Mouse (Mus musculus) macrophage (primary cell): ENCODE measurements around the gene Dis3l2. TPM values are rescaled to one million over a fixed set of nuclear protein-coding genes. Genes with fewer than 3 reads are reported as not detected.

Source experiments
- H3K27ac ChIP-seq: fragments of 350-480 bp; formaldehyde crosslinking; 2 replicates; pipeline ENCODE4 v1.9.0; 2021
- H3K36me3 ChIP-seq: fragments of 350-480 bp; formaldehyde crosslinking; 2 replicates; pipeline ENCODE4 v1.9.0; 2021; ENCODE audit errors: inconsistent target
- H3K4me3 ChIP-seq: fragments of 350-480 bp; formaldehyde crosslinking; 2 replicates; pipeline ENCODE4 v1.9.0; 2021; ENCODE audit errors: inconsistent target
- H3K79me2 ChIP-seq: fragments of 350-480 bp; formaldehyde crosslinking; 2 replicates; pipeline ENCODE4 v1.9.0; 2021; ENCODE audit errors: inconsistent target
- WGBS: methylation state at CpG from one replicate; pipeline ENCODE4 v1.1.7; 2026; ENCODE audit warnings: inconsistent platforms; ENCODE audit not compliant: missing documents; 5-methylcytosine and 5-hydroxymethylcytosine counted together
- polyA plus RNA-seq: library from polyadenylated mRNA; stranded (reverse); fragments of 250-400 nt; gene quantifications from 3 replicates; pipeline ENCODE4 v1.2.4, GENCODE M21; 2018; ENCODE audit warnings: inconsistent platforms

Dis3l2 gene
- polyA plus RNA-seq, 1 experiment from 2014 or later: 14.0 TPM

DNA sequence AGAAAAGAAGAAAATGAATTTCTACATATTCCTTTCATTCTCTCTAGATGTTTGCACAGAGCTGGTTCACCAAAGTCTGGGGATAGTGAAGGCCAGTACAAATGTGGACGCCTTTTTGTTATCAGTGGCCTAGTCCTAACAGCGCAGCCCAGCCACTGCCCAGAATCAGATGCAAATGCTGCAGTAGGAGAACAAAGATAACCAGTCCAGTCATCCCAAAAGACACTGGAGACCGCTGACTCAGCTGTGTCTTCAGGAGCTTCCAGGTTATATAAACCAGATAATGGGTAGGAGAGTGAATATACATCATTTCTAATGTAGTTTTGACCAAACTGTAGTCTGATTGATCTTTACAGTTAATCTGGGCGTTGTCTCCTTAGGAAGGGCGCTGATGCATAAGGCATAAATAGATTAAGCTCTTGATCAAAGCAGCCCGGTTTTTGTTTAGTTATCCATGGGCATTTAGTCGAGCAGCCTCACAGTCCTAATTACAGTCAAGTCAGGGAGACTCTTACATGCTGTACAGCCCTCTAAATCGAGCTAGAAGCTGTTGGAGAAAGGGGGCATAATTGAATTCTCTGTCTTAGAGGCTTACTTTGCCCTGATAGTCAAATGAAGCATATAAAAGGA lies 212.9 kb downstream of the Dis3l2 start:
- H3K79me2 ChIP-seq: no peaks in the 10 kb centered on the region
- H3K36me3 ChIP-seq: no peaks in the 10 kb centered on the region
- H3K27ac ChIP-seq: no peak overlapping the region
- no peak overlapping the region for H3K4me3 ChIP-seq
- WGBS: 95% methylated on average over 8 of the region's 8 CpGs

GRCm38 (mm10) chr1:86925776-86926175 lies 222.2 kb downstream of the Dis3l2 start:
- Histone ChIP-seq H3K36me3 (no peaks in the 10 kb centered on the region), H3K27ac (no peak overlapping the region), H3K4me3 (no peak overlapping the region), H3K79me2 (no peaks in the 10 kb centered on the region)
- WGBS: 93% methylated on average over 5 of the region's 5 CpGs

- Histone ChIP-seq H3K27ac (no peak overlapping the region), H3K4me3 (no peak overlapping the region), H3K36me3 (no peaks in the 10 kb centered on the region), H3K79me2 (no peaks in the 10 kb centered on the region)
- 96% methylated on average over 4 of the region's 4 CpGs for WGBS
Observed at GRCm38 (mm10) chr1:86931606-86932379, 228.2 kb downstream of the Dis3l2 start.

- no peaks in the 10 kb centered on the region for H3K36me3 ChIP-seq
Observed at GRCm38 (mm10) chr1:86932810-86933209, 229.2 kb downstream of the Dis3l2 start.

GRCm38 (mm10) chr1:86933656-86934055 lies 230.0 kb downstream of the Dis3l2 start:
- WGBS: 100% methylated on average over 1 of the region's 1 CpGs
- no peak overlapping the region for H3K27ac ChIP-seq
- no peak overlapping the region for H3K4me3 ChIP-seq
- no peaks in the 10 kb centered on the region for H3K79me2 ChIP-seq
- no peaks in the 10 kb centered on the region for H3K36me3 ChIP-seq

More at GRCm38 (mm10) chr1:86932810-86933209, 229.2 kb downstream of the Dis3l2 start:
- H3K27ac ChIP-seq: no peak overlapping the region
- WGBS: 100% methylated on average over 4 of the region's 4 CpGs
- H3K4me3 ChIP-seq: no peak overlapping the region
- no peaks in the 10 kb centered on the region for H3K79me2 ChIP-seq

DNA sequence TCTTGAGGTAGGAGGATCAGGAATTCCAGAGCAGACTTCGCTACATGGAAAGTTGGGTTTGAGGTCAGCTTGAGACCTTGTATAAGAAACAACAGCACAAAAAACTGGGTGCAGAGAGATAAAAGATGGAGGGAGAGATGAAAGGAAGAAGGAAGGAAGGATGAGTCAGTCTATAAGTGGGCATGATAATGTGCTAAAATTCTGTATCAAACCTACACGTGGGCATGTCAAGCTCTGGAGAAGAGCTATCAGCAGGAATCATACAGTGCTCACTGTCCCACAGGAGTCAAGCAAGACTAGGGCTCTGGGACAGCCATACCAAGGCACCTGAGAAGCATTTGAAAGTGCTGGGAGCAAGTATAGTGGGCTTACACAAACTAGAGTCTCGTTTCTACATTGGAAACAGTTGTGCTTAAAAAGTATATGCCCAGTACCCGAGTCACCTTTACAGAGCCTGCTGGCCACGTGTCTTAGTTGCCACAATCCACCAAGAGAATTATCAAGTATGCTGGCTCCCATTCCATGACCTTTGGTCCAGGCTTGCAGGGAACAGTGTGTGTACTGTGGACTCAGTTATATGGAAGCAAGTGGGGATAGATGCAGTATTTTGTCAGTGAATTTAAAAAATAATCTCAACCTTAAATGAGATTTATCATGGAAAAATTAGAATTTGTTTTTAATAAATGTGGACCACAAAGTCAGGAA lies 248.0 kb downstream of the Dis3l2 start:
- H3K36me3 ChIP-seq: no peaks in the 10 kb centered on the region
- no peaks in the 10 kb centered on the region for H3K79me2 ChIP-seq
- H3K27ac ChIP-seq: no peak overlapping the region
- WGBS: 91% methylated on average over 5 of the region's 5 CpGs
- H3K4me3 ChIP-seq: no peak overlapping the region

GRCm38 (mm10) chr1:86955801-86956200 lies 252.2 kb downstream of the Dis3l2 start:
- Histone ChIP-seq H3K4me3 (no peak overlapping the region), H3K27ac (no peak overlapping the region), H3K36me3 (no peaks in the 10 kb centered on the region), H3K79me2 (no peaks in the 10 kb centered on the region)

DNA sequence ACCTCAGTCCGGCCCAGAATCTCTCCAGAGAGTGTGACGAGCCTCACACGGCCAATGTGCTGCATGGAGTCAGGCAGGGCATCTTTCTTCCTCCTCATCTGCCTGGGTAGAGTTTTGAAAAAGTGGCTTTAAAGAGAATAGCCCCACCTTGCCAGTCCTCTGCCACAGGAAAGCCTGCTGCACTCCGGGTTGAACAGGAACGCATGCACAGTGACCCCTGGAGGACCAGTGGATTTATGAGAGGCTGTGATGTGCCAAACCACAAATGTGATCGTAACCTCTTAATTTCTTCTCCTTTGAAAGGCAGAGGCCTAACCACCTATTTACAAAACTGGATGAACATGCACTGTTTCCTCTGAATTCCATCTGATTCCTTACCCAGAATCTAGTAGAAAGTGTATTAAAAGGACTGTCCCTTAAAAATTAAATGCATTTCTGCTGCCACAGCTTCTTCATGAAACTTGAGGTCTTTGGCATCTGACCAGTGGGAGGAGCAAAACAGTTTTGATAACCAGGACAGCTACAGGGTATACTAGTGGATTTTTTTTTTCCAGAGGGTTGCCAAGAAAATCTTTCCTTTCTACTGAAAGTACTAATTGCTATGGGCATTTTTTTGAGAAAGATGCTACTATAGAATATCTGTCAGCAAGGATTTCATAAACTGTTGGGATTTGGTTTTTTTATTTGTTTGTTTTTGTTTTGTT lies 264.8 kb downstream of the Dis3l2 start:
- WGBS: 43% methylated on average over 6 of the region's 6 CpGs

GRCm38 (mm10) chr1:86969173-86969725 lies 265.6 kb downstream of the Dis3l2 start:
- WGBS: 96% methylated on average over 11 of the region's 11 CpGs
- Histone ChIP-seq H3K4me3 (no peak overlapping the region), H3K36me3 (no peaks in the 10 kb centered on the region), H3K27ac (no peak overlapping the region), H3K79me2 (no peaks in the 10 kb centered on the region)

More for the DNA sequence above, 264.8 kb downstream of the Dis3l2 start:
- Histone ChIP-seq H3K27ac (no peak overlapping the region), H3K79me2 (no peaks in the 10 kb centered on the region), H3K36me3 (no peaks in the 10 kb centered on the region), H3K4me3 (no peak overlapping the region)

GRCm38 (mm10) chr1:86972693-86973092 lies 269.1 kb downstream of the Dis3l2 start:
- H3K4me3 ChIP-seq: no peak overlapping the region
- no peaks in the 10 kb centered on the region for H3K79me2 ChIP-seq
- 60% methylated on average over 1 of the region's 1 CpGs for WGBS
- H3K36me3 ChIP-seq: no peaks in the 10 kb centered on the region
- H3K27ac ChIP-seq: no peak overlapping the region

DNA sequence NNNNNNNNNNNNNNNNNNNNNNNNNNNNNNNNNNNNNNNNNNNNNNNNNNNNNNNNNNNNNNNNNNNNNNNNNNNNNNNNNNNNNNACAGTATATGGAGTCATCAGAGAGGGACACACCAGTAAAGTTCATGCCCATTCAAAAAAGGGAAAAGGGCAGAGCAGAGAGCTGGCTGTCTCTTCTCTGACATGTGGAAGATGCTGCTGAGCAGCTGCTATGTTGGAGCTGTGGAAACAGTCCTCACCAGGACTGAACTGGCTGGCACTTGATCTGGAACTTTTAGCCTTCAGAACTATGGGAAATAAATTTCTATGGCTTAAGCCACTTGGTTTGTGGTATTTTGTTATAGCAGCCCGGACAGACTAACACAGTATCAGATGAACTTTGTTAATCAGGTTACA lies 273.4 kb downstream of the Dis3l2 start:
- Histone ChIP-seq H3K27ac (no peak overlapping the region), H3K36me3 (no peaks in the 10 kb centered on the region), H3K79me2 (no peaks in the 10 kb centered on the region), H3K4me3 (no peak overlapping the region)
- 94% methylated on average over 1 of the region's 1 CpGs for WGBS

- no peaks in the 10 kb centered on the region for H3K36me3 ChIP-seq
- no peak overlapping the region for H3K4me3 ChIP-seq
- H3K27ac ChIP-seq: no peak overlapping the region
Observed at GRCm38 (mm10) chr1:86986372-86986771, 282.8 kb downstream of the Dis3l2 start.

DNA sequence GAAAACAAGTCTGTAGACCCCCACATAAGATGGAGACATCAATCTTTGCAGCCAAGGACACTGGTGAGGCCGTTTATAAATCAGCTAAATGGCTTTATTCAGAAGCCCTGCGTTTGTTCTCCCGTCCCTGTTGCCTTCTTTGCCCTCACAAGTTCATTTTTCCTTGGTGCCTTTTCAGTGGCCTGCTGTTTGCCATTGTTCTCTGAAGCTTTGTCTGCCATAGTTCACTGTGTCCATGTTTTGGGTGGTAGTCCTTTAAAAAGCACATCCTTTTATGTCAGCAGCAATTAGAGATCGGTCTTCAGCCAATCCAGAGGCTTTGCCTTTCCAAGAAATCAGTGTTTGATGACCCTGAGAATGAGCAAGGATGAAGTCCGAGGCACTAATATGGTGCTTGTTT lies 289.2 kb downstream of the Dis3l2 start:
- H3K27ac ChIP-seq: no peak overlapping the region
- no peaks in the 10 kb centered on the region for H3K79me2 ChIP-seq
- WGBS: 92% methylated on average over 5 of the region's 5 CpGs
- H3K4me3 ChIP-seq: no peak overlapping the region
- H3K36me3 ChIP-seq: no peaks in the 10 kb centered on the region

More at GRCm38 (mm10) chr1:86986372-86986771, 282.8 kb downstream of the Dis3l2 start:
- no peaks in the 10 kb centered on the region for H3K79me2 ChIP-seq

GRCm38 (mm10) chr1:86994023-86994422 lies 290.4 kb downstream of the Dis3l2 start:
- no peaks in the 10 kb centered on the region for H3K36me3 ChIP-seq
- no peaks in the 10 kb centered on the region for H3K79me2 ChIP-seq
- no peak overlapping the region for H3K4me3 ChIP-seq
- H3K27ac ChIP-seq: no peak overlapping the region
